Mouse (Mus musculus) limb, embryonic 11.5 days (tissue): Measurements from ENCODE around the gene Pheta2. TPM values are rescaled to one million over a fixed set of nuclear protein-coding genes. Genes with fewer than 3 reads are reported as not detected.

Source experiments
- microRNA-seq: library from miRNA; unstranded; fragments of <30 nt; microRNA quantifications from one replicate; pipeline ENCODE4, GENCODE M21; 2016
- polyA plus RNA-seq: library from polyadenylated mRNA; unstranded; fragments of >200 nt; fragmentation: Nextera tagmentation; extraction: Ambion mirVana; gene quantifications from 2 replicates; pipeline ENCODE4 v1.2.1, GENCODE M21; 2014

Pheta2 gene
- polyA plus RNA-seq, 1 experiment from 2014 or later: 6.0 TPM

Small RNAs within 50 kb of the gene (microRNA-seq; reads per million reads assigned to microRNA genes)
- not detected for gene Mir7684

Other genes with a start within 250 kb of the Pheta2 start
- gene Ccdc134, start 211.0 kb upstream of the Pheta2 start, polyA plus RNA-seq: 22.3 and 24.4 TPM in 2 replicates
- 129 and 138 TPM in 2 replicates for gene Srebf2, start 191.8 kb upstream of the Pheta2 start, polyA plus RNA-seq
- 0.31 TPM in 1 of 2 replicates, not detected in the other for gene Shisa8, start 126.1 kb upstream of the Pheta2 start, polyA plus RNA-seq
- gene Tnfrsf13c, start 114.6 kb upstream of the Pheta2 start, polyA plus RNA-seq: 0.27 TPM in 1 of 2 replicates, not detected in the other
- 88.0 and 89.3 TPM in 2 replicates for gene Cenpm, start 94.2 kb upstream of the Pheta2 start, polyA plus RNA-seq
- gene 1500009C09Rik, start 86.5 kb upstream of the Pheta2 start, polyA plus RNA-seq: not detected in 2 replicates
- 37.6 and 47.4 TPM in 2 replicates for gene Sept3, start 64.0 kb upstream of the Pheta2 start, polyA plus RNA-seq
- gene Wbp2nl, start 40.0 kb upstream of the Pheta2 start, polyA plus RNA-seq: 0.20 TPM in 1 of 2 replicates, not detected in the other
- gene Naga, start within 50 bp of the Pheta2 start, polyA plus RNA-seq: 25.8 and 29.7 TPM in 2 replicates
- 220 and 233 TPM in 2 replicates for gene Smdt1, start within 50 bp of the Pheta2 start, polyA plus RNA-seq
- gene Ndufa6, start 15.4 kb downstream of the Pheta2 start, polyA plus RNA-seq: 276 and 278 TPM in 2 replicates
- 1.6 and 1.7 TPM in 2 replicates for gene Cyp2d22, start 41.3 kb downstream of the Pheta2 start, polyA plus RNA-seq
- gene Cyp2d11, start 55.1 kb downstream of the Pheta2 start, polyA plus RNA-seq: not detected in 2 replicates
- gene Cyp2d10, start 68.3 kb downstream of the Pheta2 start, polyA plus RNA-seq: not detected in 2 replicates
- not detected in 2 replicates for gene Cyp2d9, start 94.5 kb downstream of the Pheta2 start, polyA plus RNA-seq
- not detected in 2 replicates for gene Cyp2d12, start 216.1 kb downstream of the Pheta2 start, polyA plus RNA-seq